Mouse (Mus musculus) c-Kit-positive CD71-negative TER-119-negative erythroid progenitor cells, embryonic 14.5 days (primary cell): Measurements from ENCODE around the gene St13.
"Not testable (repeated sequence)": the region's sequence is repeated elsewhere in the genome, so short reads cannot be mapped to it uniquely, and the experiment has no call there.

Experiments
- DNase-seq: peaks from one replicate; pipeline ENCODE4 v3.0.0-alpha.2; 2013; ENCODE audit warnings: low read depth

St13 gene

GRCm38 (mm10) chr15:81399638-81400315 is at the start of gene St13, which contains the start of gene Xpnpep3:
Gene St13, minus strand, starts transcription at chr15:81400077.
Gene Xpnpep3, plus strand, starts transcription at chr15:81400138.
- peak; percentile 93 for DNase-seq

- DNase-seq: peak; percentile 65
These were observed 48.6 kb upstream of the St13 start for GRCm38 (mm10) chr15:81448463-81448862.

DNA sequence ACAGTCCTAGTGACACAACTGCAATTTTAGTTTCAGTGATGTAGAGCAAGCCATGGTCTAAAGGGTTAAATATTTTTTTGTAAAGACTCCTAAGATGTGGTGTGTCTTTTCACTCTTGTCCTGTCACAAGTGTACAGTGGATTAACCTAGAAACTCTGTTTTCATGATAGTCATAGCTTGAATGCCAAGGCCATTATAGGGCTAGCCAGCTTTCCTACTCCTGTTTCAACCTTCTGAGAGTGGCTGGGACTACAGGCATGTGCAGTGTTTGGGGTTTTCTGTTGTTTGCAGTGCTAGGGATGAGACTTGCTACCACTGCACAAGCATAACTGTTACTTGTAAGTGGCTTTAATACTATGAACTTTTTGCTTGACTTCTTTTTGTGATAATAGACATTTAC is 39.4 kb upstream of the St13 start:
- DNase-seq: no peak

GRCm38 (mm10) chr15:81438345-81438744 is 38.5 kb upstream of the St13 start:
- no peak for DNase-seq

DNA sequence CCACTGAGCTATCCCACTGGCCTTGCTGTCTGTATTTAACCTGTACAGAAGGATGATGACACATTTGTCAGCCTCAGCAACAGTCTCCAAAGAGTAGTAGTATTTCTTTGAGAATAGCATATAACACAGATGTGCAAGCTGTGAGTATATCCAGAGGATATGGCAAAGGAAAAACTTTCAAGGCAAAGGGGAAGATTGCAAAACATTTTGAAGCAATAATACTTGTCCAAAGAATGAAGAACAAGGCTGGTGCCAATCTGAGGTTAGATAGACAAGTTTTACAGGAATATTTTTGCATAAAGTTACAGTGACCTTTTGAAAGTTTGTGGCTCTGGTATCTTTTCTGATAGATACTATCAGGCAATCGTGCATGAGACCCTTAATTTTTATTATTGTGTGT is 31.3 kb upstream of the St13 start:
- DNase-seq: no peak

- no peak for DNase-seq
These were observed 28.1 kb upstream of the St13 start for GRCm38 (mm10) chr15:81427947-81428346.

DNA sequence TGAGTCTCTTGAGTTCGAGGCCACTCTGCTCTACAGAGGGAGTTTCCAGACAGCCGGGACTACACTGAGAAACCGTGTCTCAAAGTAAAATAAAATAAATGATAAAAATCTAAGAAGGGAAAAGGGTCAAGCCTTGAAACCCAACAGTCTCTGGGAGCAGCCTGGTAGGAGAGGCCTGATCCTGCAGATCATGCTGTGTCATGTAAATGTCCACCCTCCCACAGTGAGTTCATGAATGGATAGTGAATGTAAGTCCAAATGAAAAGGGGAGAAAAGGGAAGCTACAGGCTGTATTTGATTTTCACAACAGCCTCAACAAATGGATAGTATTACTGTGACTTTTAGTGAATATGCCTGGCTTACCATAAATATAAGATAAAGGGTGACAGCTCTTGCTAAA is 25.4 kb upstream of the St13 start:
- no peak for DNase-seq

GRCm38 (mm10) chr15:81422156-81422681 is 22.3 kb upstream of the St13 start:
- no peak for DNase-seq

- no peak for DNase-seq
These were observed 21.6 kb upstream of the St13 start for GRCm38 (mm10) chr15:81421454-81421853.

DNA sequence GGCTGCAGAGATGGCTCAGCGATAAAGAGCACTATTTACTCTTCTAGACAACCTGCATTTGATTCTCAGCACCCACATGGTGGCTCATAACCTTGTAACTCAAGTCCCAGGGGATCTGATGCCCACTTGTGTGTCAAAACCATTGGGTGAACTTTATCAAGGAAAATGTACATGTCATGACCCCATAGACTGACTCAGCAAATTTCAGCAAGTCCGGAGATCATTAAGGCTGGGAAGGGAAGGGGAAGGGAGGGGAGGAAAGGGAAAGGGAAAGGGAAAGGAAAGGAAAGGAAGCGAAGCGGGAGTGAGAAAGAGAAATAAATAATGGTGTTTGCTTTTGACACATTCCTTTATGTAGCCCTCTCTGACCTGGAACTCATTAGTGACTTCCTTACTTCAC is 18.2 kb upstream of the St13 start:
- DNase-seq: no peak

DNA sequence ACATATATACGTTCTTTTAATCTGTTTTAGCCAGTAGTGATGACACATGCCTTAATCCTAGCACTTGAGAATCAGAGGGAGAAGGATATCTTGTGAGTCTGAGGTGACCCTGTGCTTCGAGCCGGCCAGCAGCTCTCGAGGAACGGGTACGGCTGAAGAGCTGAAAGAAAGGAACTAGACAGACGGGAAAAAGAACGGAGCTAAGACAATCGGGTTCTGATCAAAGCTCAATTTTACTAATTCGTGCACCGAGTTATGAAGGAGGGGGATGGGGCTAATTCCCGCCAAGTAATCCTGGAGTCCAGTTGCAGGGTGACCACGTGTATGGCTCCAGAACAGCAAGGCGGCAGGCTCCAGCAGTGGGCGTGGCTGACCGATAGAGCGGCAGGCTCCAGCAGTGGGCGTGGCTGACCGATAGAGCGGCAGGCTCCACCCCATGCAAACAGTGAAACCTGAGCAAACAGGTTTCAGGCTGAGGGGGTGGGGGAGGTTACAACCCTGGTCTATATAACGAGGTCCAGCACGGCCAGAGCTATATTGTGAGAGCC is 17.0 kb upstream of the St13 start:
- not testable (repeated sequence) for DNase-seq

- no peak for DNase-seq
These were observed 8.3 kb upstream of the St13 start, which contains the start of gene Dnajb7 for GRCm38 (mm10) chr15:81408199-81408598. Gene Dnajb7, minus strand, starts transcription at chr15:81408299.

DNA sequence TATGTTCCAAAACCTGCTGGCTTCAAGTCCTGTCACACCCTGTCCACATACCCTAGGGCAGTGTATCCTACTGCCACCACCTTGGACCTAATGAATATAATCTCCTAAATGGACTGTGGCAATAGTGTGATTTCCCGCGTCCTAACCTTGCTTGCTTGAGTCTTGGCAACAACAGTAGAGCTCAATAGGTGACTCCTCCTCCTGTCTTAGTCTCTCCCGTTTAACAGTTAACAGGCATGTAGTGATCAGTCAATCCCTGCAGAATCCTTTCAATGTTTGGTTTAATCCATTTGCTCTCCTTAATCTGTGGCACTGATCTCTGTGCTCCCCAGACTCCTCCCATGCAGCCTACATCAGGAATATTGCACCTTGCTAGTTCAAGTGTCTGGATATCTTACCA is 5.1 kb upstream of the St13 start:
- no peak for DNase-seq

GRCm38 (mm10) chr15:81399297-81399637 is 610 bp downstream of the St13 start:
- no peak for DNase-seq

- DNase-seq: no peak
These were observed 1.7 kb downstream of the St13 start for GRCm38 (mm10) chr15:81398189-81398588.

GRCm38 (mm10) chr15:81394211-81394915 is 5.5 kb downstream of the St13 start:
- DNase-seq: no peak

GRCm38 (mm10) chr15:81392997-81393396 is 6.9 kb downstream of the St13 start:
- no peak for DNase-seq

GRCm38 (mm10) chr15:81386327-81386726 is 13.6 kb downstream of the St13 start:
- no peak for DNase-seq

DNA sequence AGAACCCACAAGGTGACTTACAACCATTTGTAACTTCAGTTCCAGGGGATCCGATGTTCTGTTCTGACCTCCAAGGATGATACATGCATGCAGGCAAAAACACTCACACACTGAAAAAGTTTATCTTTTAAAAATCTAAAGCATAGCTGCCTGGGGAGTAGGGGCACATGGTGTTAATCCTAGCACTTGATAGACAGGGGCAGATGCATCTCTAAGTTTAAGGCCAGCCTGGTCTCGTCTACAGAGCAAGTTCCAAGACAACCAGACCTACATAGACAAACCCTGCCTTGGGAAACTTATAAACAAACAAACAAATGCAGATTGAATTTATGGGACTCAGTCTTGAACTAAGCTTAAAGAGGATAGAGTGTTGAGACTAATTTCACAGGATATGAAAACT is 21.0 kb downstream of the St13 start:
- no peak for DNase-seq

- no peak for DNase-seq
These were observed 25.3 kb downstream of the St13 start for GRCm38 (mm10) chr15:81374621-81375020.

DNA sequence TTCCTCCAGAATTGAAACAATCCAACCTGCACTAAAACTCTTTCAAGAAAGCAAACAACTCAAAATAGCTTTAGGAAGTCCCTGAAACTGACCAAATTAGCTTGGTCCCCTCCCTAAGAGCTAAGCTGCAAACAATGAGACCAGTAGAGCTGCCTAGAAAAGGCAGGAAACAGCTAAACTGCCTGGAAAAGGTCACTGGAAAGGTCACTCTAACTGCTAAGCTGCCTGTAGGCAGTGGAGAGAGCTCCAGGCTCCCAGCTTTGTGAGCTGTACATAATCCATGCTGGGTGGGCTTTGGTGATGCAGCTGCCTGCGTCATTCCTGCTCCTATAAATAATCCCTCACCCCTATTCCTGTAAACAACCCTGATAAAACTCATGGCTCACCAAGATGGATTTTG is 29.5 kb downstream of the St13 start:
- no peak for DNase-seq

DNA sequence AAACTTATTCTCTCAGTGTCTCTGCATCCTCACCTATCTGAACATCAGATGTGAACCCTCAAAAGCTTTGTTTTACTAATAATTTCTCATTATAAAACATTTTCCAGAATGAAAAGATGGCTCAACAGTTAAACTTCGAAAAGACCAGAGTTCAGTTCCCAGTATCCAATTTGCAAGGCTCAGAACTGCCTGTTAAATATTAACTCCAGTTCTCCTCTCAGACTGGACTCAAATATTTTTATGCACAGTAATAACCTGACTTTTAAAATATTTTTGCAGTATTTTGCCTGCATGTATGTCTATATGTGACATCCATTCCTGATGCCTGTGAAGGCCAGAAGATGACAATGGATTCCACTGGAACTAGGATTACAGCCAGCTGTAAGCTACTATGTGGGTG is 31.3 kb downstream of the St13 start:
- DNase-seq: no peak

DNA sequence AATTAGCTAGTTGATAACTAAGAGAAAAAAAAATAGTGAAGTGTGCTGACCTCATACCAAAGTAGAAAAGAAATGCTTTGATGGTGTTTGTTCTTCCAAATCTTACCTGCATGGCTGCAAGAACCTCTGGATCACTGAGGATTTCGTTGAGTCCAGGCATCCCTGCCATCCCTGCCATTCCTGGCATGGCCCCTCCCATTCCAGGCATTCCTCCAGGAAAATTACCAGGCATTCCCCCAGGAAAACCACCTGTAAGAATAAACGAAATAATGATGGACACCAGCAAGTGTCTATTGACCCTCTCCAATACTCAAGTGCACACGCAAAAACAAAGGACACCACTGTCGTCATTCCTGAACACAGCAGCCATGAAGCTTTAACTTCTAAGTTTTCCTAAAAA is 33.6 kb downstream of the St13 start:
- DNase-seq: no peak
